Mouse (Mus musculus): ENCODE measurements at regions not wholly inside any gene's neighbourhood (a gene's known extent, or its start where the extent isn't known, plus 50 kb on each side); places are given as distances from the start of the nearest gene placed in this dataset.

- DNase-seq (ENCODE audit: low spot score in 2 of 2): no peak
Measured at GRCm38 (mm10) chr8:103873598-103874502, 227.6 kb upstream of the Cdh5 start.

- DNase-seq (ENCODE audit: low spot score in 2 of 2): no peak
Measured at GRCm38 (mm10) chr8:103874506-103874905, 226.9 kb upstream of the Cdh5 start.

GRCm38 (mm10) chr8:103879505-103879904 lies 221.9 kb upstream of the Cdh5 start:
- DNase-seq (ENCODE audit: low spot score in 2 of 2): no peak

- no peak for DNase-seq (ENCODE audit: low spot score in 2 of 2)
Measured at GRCm38 (mm10) chr8:103880431-103881145, 220.8 kb upstream of the Cdh5 start.

- no peak for DNase-seq (ENCODE audit: low spot score in 2 of 2)
Measured at GRCm38 (mm10) chr8:103881146-103881486, 220.3 kb upstream of the Cdh5 start.

GRCm38 (mm10) chr8:103884873-103885780 lies 216.3 kb upstream of the Cdh5 start:
- no peak for DNase-seq (ENCODE audit: low spot score in 2 of 2)

GRCm38 (mm10) chr8:103894589-103894988 lies 206.8 kb upstream of the Cdh5 start:
- peak in 1 of 2 experiments; percentile 14 for DNase-seq (ENCODE audit: low spot score in 2 of 2)

GRCm38 (mm10) chr8:103895132-103895531 lies 206.3 kb upstream of the Cdh5 start:
- no peak for DNase-seq (ENCODE audit: low spot score in 2 of 2)

- DNase-seq (ENCODE audit: low spot score in 2 of 2): no peak
Measured at GRCm38 (mm10) chr8:103897463-103897862, 204.0 kb upstream of the Cdh5 start.

- no peak for DNase-seq (ENCODE audit: low spot score in 2 of 2)
Measured at GRCm38 (mm10) chr8:103902516-103902915, 198.9 kb upstream of the Cdh5 start.

GRCm38 (mm10) chr8:103903635-103904034 lies 197.8 kb upstream of the Cdh5 start:
- DNase-seq (ENCODE audit: low spot score in 2 of 2): no peak

- no peak for DNase-seq (ENCODE audit: low spot score in 2 of 2)
Measured at GRCm38 (mm10) chr8:103907662-103908061, 193.8 kb upstream of the Cdh5 start.

- no peak for DNase-seq (ENCODE audit: low spot score in 2 of 2)
Measured at GRCm38 (mm10) chr8:103911287-103912015, 190.0 kb upstream of the Cdh5 start.

GRCm38 (mm10) chr8:103912983-103913926 lies 188.2 kb upstream of the Cdh5 start:
- no peak for DNase-seq (ENCODE audit: low spot score in 2 of 2)

GRCm38 (mm10) chr8:103913927-103914640 lies 187.3 kb upstream of the Cdh5 start:
- peak; percentile 13 to 24 for DNase-seq (ENCODE audit: low spot score in 2 of 2)

GRCm38 (mm10) chr8:103919324-103919723 lies 182.1 kb upstream of the Cdh5 start:
- no peak for DNase-seq (ENCODE audit: low spot score in 2 of 2)

GRCm38 (mm10) chr8:103921621-103922020 lies 179.8 kb upstream of the Cdh5 start:
- DNase-seq (ENCODE audit: low spot score in 2 of 2): no peak

- no peak for DNase-seq (ENCODE audit: low spot score in 2 of 2)
Measured at GRCm38 (mm10) chr8:103922746-103923145, 178.7 kb upstream of the Cdh5 start.

GRCm38 (mm10) chr8:103932681-103933080 lies 168.7 kb upstream of the Cdh5 start:
- no peak for DNase-seq (ENCODE audit: low spot score in 2 of 2)
